Mouse (Mus musculus) kidney, adult 2 months (tissue): ENCODE data around the gene Nrip1.

Experiments
- CTCF ChIP-seq: fragments of 200-500 bp; conservative IDR thresholded peaks from 2 replicates; pipeline ENCODE4 v1.5.1; 2011; ENCODE audit warnings: low read depth, mild to moderate bottlenecking, control low read depth, low read length, moderate library complexity, mixed read lengths; ENCODE audit not compliant: insufficient read depth, insufficient read length
- POLR2A ChIP-seq: fragments of 200-500 bp; IDR thresholded peaks from one replicate; pipeline ENCODE4 v1.6.1; 2011; ENCODE audit warnings: low read depth, low read length, control low read depth

- TF ChIP-seq CTCF, result no peak
- no peak for TF ChIP-seq POLR2A
Observed at GRCm38 (mm10) chr16:76292656-76293055, 81.0 kb downstream of the Nrip1 start.
